Mouse (Mus musculus): ENCODE data around the gene Magi2.

DNA sequence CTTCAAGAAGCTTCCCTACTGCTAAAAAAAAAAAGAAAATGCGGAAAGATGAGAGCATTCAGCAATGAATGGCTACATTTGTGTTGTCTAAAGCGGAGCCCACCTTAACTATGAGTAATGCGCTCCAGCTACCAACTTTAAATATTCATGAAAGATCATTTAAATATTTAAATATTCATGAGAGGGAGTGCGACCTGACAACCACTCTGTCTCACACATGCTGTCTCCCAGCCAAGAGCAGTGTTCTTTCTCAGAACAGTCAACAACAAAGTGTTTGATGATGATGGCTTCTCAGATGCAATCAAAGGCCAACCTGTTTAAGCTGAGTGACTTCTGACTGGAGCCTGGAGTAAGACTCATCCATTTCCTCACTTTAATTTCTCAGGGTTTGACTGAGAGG is 1521.3 kb downstream of the Magi2 start:
- no peak for TF ChIP-seq CTCF (IDR thresholded peaks at IDR 0.05; ENCODE audit: low read depth)
- no peak for TF ChIP-seq EP300 (IDR thresholded peaks at IDR 0.05; ENCODE audit: low read depth)
